In genomic region chr17:70746379-70747079, GRCm38 (mm10) we compare ENCODE assay signal across 8 mouse cellular contexts.
A peak's percentile ranks its signal among the peaks of the same experiment; 100 is the strongest.
DNase-seq lines count a peak whose midpoint lies in the region; ATAC-seq lines count a peak whose summit lies in the region.

No protein-coding gene starts in this region.

- H3K9ac ChIP-seq in intestine, embryonic 14.5 days (ENCODE audit: low read length) = no peak overlapping the region
- no peak overlapping the region for H3K9ac ChIP-seq in hindbrain, embryonic 11.5 days (ENCODE audit: low read depth, low read length)

- no peak overlapping the region for H3K4me3 ChIP-seq in intestine, embryonic 14.5 days (ENCODE audit: low read depth, low read length)
- no peak overlapping the region for H3K4me3 ChIP-seq in hindbrain, embryonic 11.5 days (ENCODE audit: low read depth, low read length)

- H3K4me2 ChIP-seq in intestine, embryonic 14.5 days (ENCODE audit: low read length) = peak overlapping the region; percentile 72; the same call in 1 of the 2 replicates
- H3K4me2 ChIP-seq in hindbrain, embryonic 11.5 days (replicated peaks; ENCODE audit: low read depth, low read length) = no peak overlapping the region

- peaks cover 33% of the 10 kb centered on the region for H3K4me1 ChIP-seq in intestine, embryonic 14.5 days (replicated peaks; ENCODE audit: control insufficient read depth, insufficient read depth, low read length)
- H3K4me1 ChIP-seq in hindbrain, embryonic 11.5 days (replicated peaks; ENCODE audit: control insufficient read depth, insufficient read depth, low read length) = peaks cover 5% of the 10 kb centered on the region; the same call in 1 of the 2 replicates

- no peaks in the 10 kb centered on the region for H3K36me3 ChIP-seq in intestine, embryonic 14.5 days (ENCODE audit: control insufficient read depth, insufficient read depth, low read length)
- H3K36me3 ChIP-seq in hindbrain, embryonic 11.5 days (ENCODE audit: control insufficient read depth, insufficient read depth, low read length) = no peaks in the 10 kb centered on the region

- WGBS in intestine, embryonic 14.5 days = 38% methylated on average over 9 of the region's 9 CpGs
- WGBS in hindbrain, embryonic 11.5 days = 38% methylated on average over 9 of the region's 9 CpGs

- no peaks in the 10 kb centered on the region for H3K9me3 ChIP-seq in intestine, embryonic 14.5 days (ENCODE audit: control insufficient read depth, low read length)
- H3K9me3 ChIP-seq in hindbrain, embryonic 11.5 days (ENCODE audit: control insufficient read depth, low read length) = no peaks in the 10 kb centered on the region

- H3K27ac ChIP-seq in intestine, embryonic 14.5 days (ENCODE audit: low read depth) = peak overlapping the region; percentile 95; the same call in 1 of the 2 replicates
- no peak overlapping the region for H3K27ac ChIP-seq in hindbrain, embryonic 11.5 days (ENCODE audit: low read depth, low read length)

- intact Hi-C loops in gastrocnemius, postnatal 36 days (cut with DNase I) = no loop called here

- peak; percentile 22; the same call in 1 of the 2 replicates for ATAC-seq in intestine, embryonic 14.5 days (replicated peaks; ENCODE audit: low FRiP score, low TSS enrichment, low read depth)
- ATAC-seq in megakaryocyte, adult 5-6 weeks (ENCODE audit: poor library complexity, severe bottlenecking) = peak; percentile 48
- ATAC-seq in erythroid progenitor cell, adult 5-6 weeks (replicated peaks; ENCODE audit: low FRiP score, poor library complexity, severe bottlenecking) = no peak
- no peak for ATAC-seq in hindbrain, embryonic 11.5 days (ENCODE audit: low FRiP score)

- DNase-seq in left cerebral cortex, adult 11 months (ENCODE audit: low spot score) = peak; percentile 26
- DNase-seq in left cerebral cortex, adult 9 months (ENCODE audit: low spot score in 2 of 2) = no peak
- DNase-seq in MN1 (ENCODE audit: low spot score) = peak; percentile 65
- DNase-seq in intestine, embryonic 14.5 days (ENCODE audit: low spot score) = peak; percentile 61
- no peak for DNase-seq in gastrocnemius, postnatal 36 days
- no peak for DNase-seq in hindbrain, embryonic 11.5 days (ENCODE audit: low spot score)

- no peaks in the 10 kb centered on the region for H3K27me3 ChIP-seq in intestine, embryonic 14.5 days (replicated peaks; ENCODE audit: control insufficient read depth, insufficient read depth, low read length)
- H3K27me3 ChIP-seq in hindbrain, embryonic 11.5 days (ENCODE audit: control insufficient read depth, insufficient read depth, low read length) = no peaks in the 10 kb centered on the region; the same call in 1 of the 2 replicates

Comparison
In these comparisons a context has a peak if more than half of its experiments do, and no peak if none do; other contexts are left out.
1. DNase-seq: peak in left cerebral cortex, adult 11 months (single experiment), MN1 (single experiment) and intestine, embryonic 14.5 days (single experiment); none in left cerebral cortex, adult 9 months (0 of 2), gastrocnemius, postnatal 36 days (0 of 2) and hindbrain, embryonic 11.5 days (single experiment).
2. ATAC-seq: peak in intestine, embryonic 14.5 days (single experiment) and megakaryocyte, adult 5-6 weeks (single experiment); none in erythroid progenitor cell, adult 5-6 weeks (single experiment) and hindbrain, embryonic 11.5 days (single experiment).